Mouse (Mus musculus): ENCODE data around the gene Plk1. TPM values are rescaled to one million over a fixed set of nuclear protein-coding genes. Genes with fewer than 3 reads are reported as not detected.

Plk1 gene
- polyA plus RNA-seq, 1 experiment from 2014 or later, result 158 TPM

DNA sequence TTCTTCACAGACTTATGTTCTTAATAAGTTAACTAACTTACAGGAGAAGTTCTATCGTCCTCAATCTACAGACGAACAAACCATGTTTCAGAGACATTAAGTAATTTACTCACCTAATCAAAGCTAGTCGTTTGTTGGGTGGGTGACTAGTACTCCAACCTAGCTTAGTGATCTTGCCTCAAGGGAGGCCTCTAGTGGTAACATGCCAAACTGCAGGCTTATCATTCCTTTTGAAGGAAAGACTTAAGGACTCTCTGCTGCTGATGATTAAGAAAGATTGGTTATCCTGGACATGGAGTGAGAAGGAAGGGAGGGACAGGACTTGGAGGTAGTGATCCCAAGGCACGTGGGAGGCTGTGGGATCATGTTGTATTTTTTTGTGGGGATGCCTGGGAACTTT is 38.1 kb downstream of the Plk1 start:
- Histone ChIP-seq H3K27me3 (no peaks in the 10 kb centered on the region), H3K27ac (no peak overlapping the region), H3K4me2 (no peak overlapping the region), H3K9me3 (no peaks in the 10 kb centered on the region), H3K4me1 (no peaks in the 10 kb centered on the region), H3K4me3 (replicated peaks) (no peak overlapping the region), H3K9ac (no peak overlapping the region), H3K36me3 (replicated peaks) (no peaks in the 10 kb centered on the region)
- WGBS, result 47% methylated on average over 4 of the region's 4 CpGs
- ATAC-seq (ENCODE audit: low FRiP score), result no peak

- no peak for ATAC-seq (ENCODE audit: low FRiP score)
- no peaks in the 10 kb centered on the region for H3K27me3 ChIP-seq
- no peak overlapping the region for H3K4me2 ChIP-seq
- no peak overlapping the region for H3K9ac ChIP-seq
- H3K4me1 ChIP-seq, result no peaks in the 10 kb centered on the region
- no peak overlapping the region for H3K27ac ChIP-seq
- no peaks in the 10 kb centered on the region for H3K9me3 ChIP-seq
- no peaks in the 10 kb centered on the region for H3K36me3 ChIP-seq (replicated peaks)
- no peak overlapping the region for H3K4me3 ChIP-seq (replicated peaks)
- 28% methylated on average over 5 of the region's 5 CpGs for WGBS
Observed at GRCm38 (mm10) chr7:122199296-122199695, 40.1 kb downstream of the Plk1 start.

- ATAC-seq (ENCODE audit: low FRiP score), result no peak
Observed at GRCm38 (mm10) chr7:122203936-122204335, 44.7 kb downstream of the Plk1 start.

DNA sequence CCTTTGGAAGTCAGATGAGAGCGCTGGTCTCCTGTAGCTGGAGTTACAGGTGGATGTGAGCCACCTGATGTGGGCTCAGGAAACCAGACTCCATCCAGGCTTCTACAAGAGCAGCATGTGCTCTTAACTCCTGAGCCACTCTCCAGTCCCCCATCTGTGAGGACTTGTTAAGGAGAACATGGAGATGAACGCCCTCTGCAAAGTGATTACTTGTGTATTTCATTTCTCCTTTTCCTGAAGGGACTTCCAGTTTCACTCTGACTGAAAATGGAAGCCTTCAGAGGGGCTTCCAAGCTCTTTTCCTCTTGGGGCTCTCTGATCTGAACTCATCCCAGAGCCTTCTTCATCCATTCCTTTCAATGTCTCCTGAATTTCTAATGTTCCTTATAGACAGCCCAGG is 46.9 kb downstream of the Plk1 start:
- Histone ChIP-seq H3K9me3 (no peaks in the 10 kb centered on the region), H3K4me1 (no peaks in the 10 kb centered on the region), H3K4me3 (replicated peaks) (no peak overlapping the region), H3K4me2 (no peak overlapping the region), H3K27me3 (no peaks in the 10 kb centered on the region), H3K27ac (no peak overlapping the region), H3K36me3 (replicated peaks) (no peaks in the 10 kb centered on the region), H3K9ac (no peak overlapping the region)
- WGBS, result 85% methylated on average over 2 of the region's 2 CpGs
- ATAC-seq (ENCODE audit: low FRiP score), result no peak

More at GRCm38 (mm10) chr7:122203936-122204335, 44.7 kb downstream of the Plk1 start:
- H3K4me1 ChIP-seq, result no peaks in the 10 kb centered on the region
- no peak overlapping the region for H3K4me3 ChIP-seq (replicated peaks)
- 56% methylated on average over 2 of the region's 2 CpGs for WGBS
- no peaks in the 10 kb centered on the region for H3K9me3 ChIP-seq
- H3K27ac ChIP-seq, result no peak overlapping the region
- H3K4me2 ChIP-seq, result no peak overlapping the region
- no peaks in the 10 kb centered on the region for H3K36me3 ChIP-seq (replicated peaks)
- no peak overlapping the region for H3K9ac ChIP-seq
- H3K27me3 ChIP-seq, result no peaks in the 10 kb centered on the region

DNA sequence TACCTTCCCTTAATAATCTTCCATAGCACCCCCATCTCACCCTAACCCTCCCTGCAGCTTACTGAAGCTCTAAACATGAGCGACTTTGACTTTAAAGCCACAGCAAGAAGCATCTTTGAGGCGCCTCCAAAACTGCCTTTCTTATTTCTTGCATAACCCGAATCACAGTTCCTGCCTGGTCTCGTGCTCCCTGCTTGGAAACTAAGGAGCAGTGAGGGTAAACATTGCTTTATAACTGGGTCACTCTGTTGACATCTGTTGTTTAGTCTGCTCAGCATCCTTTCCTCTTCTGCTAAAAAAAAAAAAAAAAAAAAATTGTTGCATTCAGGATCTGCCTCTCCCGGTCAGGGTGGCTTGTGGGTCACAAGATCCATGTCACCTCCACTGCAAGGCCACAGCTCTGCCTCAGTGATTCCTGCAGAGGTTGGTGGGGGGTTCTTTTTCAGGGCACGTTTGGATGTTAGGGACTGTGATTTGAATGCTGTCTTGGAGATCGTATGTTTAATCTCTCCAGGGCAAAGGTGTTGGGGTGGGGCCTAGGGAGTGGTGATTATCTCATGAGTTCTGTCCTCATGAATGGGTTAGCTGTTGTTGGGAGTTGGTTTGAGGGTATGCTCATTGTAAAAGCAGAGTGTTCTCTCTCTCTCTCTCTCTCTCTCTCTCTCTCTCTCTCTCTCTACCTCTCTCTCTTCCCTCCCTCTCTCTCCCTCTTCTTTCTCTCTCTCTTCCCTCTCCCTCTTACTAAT is 49.2 kb downstream of the Plk1 start:
- Histone ChIP-seq H3K4me1 (no peaks in the 10 kb centered on the region), H3K9ac (no peak overlapping the region), H3K4me2 (no peak overlapping the region), H3K27ac (no peak overlapping the region), H3K9me3 (no peaks in the 10 kb centered on the region), H3K36me3 (replicated peaks) (no peaks in the 10 kb centered on the region), H3K27me3 (no peaks in the 10 kb centered on the region), H3K4me3 (replicated peaks) (no peak overlapping the region)
- 62% methylated on average over 7 of the region's 7 CpGs for WGBS
- no peak for ATAC-seq (ENCODE audit: low FRiP score)

GRCm38 (mm10) chr7:122219315-122219801 is 60.1 kb downstream of the Plk1 start, which contains the start of gene Chp2:
Gene Chp2 (plus strand): TSS chr7:122219496.
- Histone ChIP-seq H3K27ac (no peak within 1 kb of the TSS), H3K27me3 (no peaks in the 10 kb centered on the region), H3K9ac (no peak within 1 kb of the TSS), H3K4me1 (peaks cover 7% of the 10 kb centered on the region), H3K9me3 (no peaks in the 10 kb centered on the region), H3K4me2 (peak within 1 kb of the TSS; percentile 31), H3K36me3 (replicated peaks) (no peaks in the 10 kb centered on the region), H3K4me3 (replicated peaks) (no peak within 1 kb of the TSS)
- ATAC-seq (ENCODE audit: low FRiP score), result no peak
- 41% methylated on average over 20 of the region's 20 CpGs for WGBS

Other genes starting within 250 kb of the Plk1 start
- 21.9 and 23.0 TPM in 2 replicates for gene Cog7, start 177.7 kb upstream of the Plk1 start, polyA plus RNA-seq (2016; fragmentation: Nextera tagmentation; extraction: Ambion mirVana)
- 72.5 and 73.7 TPM in 2 replicates for gene Gga2, start 138.2 kb upstream of the Plk1 start, polyA plus RNA-seq (2016; fragmentation: Nextera tagmentation; extraction: Ambion mirVana)
- 78.9 and 83.5 TPM in 2 replicates for gene Ubfd1, start 92.3 kb upstream of the Plk1 start, polyA plus RNA-seq (2016; fragmentation: Nextera tagmentation; extraction: Ambion mirVana)
- 15.0 and 16.1 TPM in 2 replicates for gene Ears2, start 92.2 kb upstream of the Plk1 start, polyA plus RNA-seq (2016; fragmentation: Nextera tagmentation; extraction: Ambion mirVana)
- gene Ndufab1, start 57.6 kb upstream of the Plk1 start, polyA plus RNA-seq (2016; fragmentation: Nextera tagmentation; extraction: Ambion mirVana), result 572 and 610 TPM in 2 replicates
- gene Palb2, start 26.5 kb upstream of the Plk1 start, polyA plus RNA-seq (2016; fragmentation: Nextera tagmentation; extraction: Ambion mirVana), result 20.4 and 22.2 TPM in 2 replicates
- 121 and 125 TPM in 2 replicates for gene Dctn5, start 26.4 kb upstream of the Plk1 start, polyA plus RNA-seq (2016; fragmentation: Nextera tagmentation; extraction: Ambion mirVana)
- 0.24 and 0.32 TPM in 2 replicates for gene Ern2, start 26.8 kb downstream of the Plk1 start, polyA plus RNA-seq (2016; fragmentation: Nextera tagmentation; extraction: Ambion mirVana)
- gene Chp2, start 60.1 kb downstream of the Plk1 start, polyA plus RNA-seq (2016; fragmentation: Nextera tagmentation; extraction: Ambion mirVana), result 0.29 and 0.67 TPM in 2 replicates
- 18.5 and 20.5 TPM in 2 replicates for gene Prkcb, start 129.3 kb downstream of the Plk1 start, polyA plus RNA-seq (2016; fragmentation: Nextera tagmentation; extraction: Ambion mirVana)

Data from forebrain, embryonic 12.5 days (tissue).